In the genomic region with DNA sequence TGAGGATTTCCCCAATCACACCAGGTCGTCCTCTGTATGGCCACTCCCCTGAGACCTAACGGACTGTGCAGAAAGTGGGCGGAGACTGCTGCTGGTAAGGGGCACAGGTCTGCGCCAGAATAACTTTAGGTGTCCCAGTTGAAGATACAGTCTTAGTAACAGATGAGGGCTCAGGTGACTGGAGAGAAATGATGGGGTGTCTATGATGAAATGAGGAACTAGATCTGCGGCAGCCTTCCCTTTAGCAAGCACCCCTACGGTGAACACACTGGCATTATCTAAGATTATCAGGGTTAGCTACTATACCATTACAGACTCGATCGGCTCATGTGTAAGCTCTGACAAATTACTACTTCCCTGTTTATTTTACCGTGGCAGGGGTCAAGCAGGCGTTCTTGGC, we compare ENCODE assay signal across 18 mouse cellular contexts. TPM values are rescaled to one million over a fixed set of nuclear protein-coding genes. Genes with fewer than 3 reads are reported as not detected.
"Had no signal": no experiment of that assay in that cellular context is flagged by ENCODE, and none has a peak within 500 bp of the region (broad histone marks: within the 10 kb centered on the region; RNA-seq: fewer than 3 reads in every experiment).

No protein-coding gene starts in this region.

- H3K4me3 ChIP-seq: limb, embryonic 12.5 days; liver, embryonic 13.5 days; neural tube, embryonic 13.5 days; stomach, embryonic 15.5 days had no signal

- ATAC-seq: liver, postnatal 0 days had no signal

- H3K4me1 ChIP-seq: liver, embryonic 13.5 days had no signal

- H3K9ac ChIP-seq: limb, embryonic 12.5 days; liver, embryonic 13.5 days; liver, postnatal 0 days; neural tube, embryonic 13.5 days; stomach, embryonic 15.5 days had no signal

- H3K9me3 ChIP-seq: limb, embryonic 12.5 days; liver, embryonic 13.5 days; neural tube, embryonic 13.5 days; stomach, embryonic 15.5 days had no signal

- H3K4me2 ChIP-seq: limb, embryonic 12.5 days; liver, embryonic 13.5 days; neural tube, embryonic 13.5 days; stomach, embryonic 15.5 days had no signal

- H3K27me3 ChIP-seq: limb, embryonic 12.5 days; liver, embryonic 13.5 days; neural tube, embryonic 13.5 days; stomach, embryonic 15.5 days had no signal

- H3K36me3 ChIP-seq: limb, embryonic 12.5 days; liver, embryonic 13.5 days; neural tube, embryonic 13.5 days; stomach, embryonic 15.5 days had no signal

- DNase-seq: kidney, adult 9 months; layer of hippocampus, adult 9-11 months; layer of hippocampus, postnatal 36 days; liver; liver, embryonic 13.5 days; liver, postnatal 0 days; lung, postnatal 10 days; midbrain, embryonic 14.5 days; retina, postnatal 1 day; right cerebral cortex, postnatal 4 days; spleen, adult 18-20 months; thymus, adult 2 months; thymus, postnatal 25 days had no signal

- H3K27ac ChIP-seq: kidney, postnatal 0 days; limb, embryonic 12.5 days; liver, embryonic 13.5 days; macrophage; neural tube, embryonic 13.5 days; stomach, embryonic 15.5 days had no signal

RNA-seq across cellular contexts. Expression of gene Lpar3, which starts 13.8 kb away (rescaled TPM):
- polyA plus RNA-seq: liver, postnatal 0 days; macrophage had no signal
